Mouse (Mus musculus): ENCODE measurements around the gene Prmt1. TPM values are rescaled to one million over a fixed set of nuclear protein-coding genes. Genes with fewer than 3 reads are reported as not detected.

Prmt1 gene
- total RNA-seq (2023; ENCODE audit: inconsistent age), result 128 to 149 TPM (median 145 TPM) in 4 replicates

GRCm38 (mm10) chr7:44986192-44986878 is at the start of gene Prmt1:
Gene Prmt1, minus strand, starts transcription at chr7:44986568.

GRCm38 (mm10) chr7:45017242-45018061 is 31.1 kb upstream of the Prmt1 start, which contains the start of gene Rras:
Gene Rras, plus strand, starts transcription at chr7:45017961.

DNA sequence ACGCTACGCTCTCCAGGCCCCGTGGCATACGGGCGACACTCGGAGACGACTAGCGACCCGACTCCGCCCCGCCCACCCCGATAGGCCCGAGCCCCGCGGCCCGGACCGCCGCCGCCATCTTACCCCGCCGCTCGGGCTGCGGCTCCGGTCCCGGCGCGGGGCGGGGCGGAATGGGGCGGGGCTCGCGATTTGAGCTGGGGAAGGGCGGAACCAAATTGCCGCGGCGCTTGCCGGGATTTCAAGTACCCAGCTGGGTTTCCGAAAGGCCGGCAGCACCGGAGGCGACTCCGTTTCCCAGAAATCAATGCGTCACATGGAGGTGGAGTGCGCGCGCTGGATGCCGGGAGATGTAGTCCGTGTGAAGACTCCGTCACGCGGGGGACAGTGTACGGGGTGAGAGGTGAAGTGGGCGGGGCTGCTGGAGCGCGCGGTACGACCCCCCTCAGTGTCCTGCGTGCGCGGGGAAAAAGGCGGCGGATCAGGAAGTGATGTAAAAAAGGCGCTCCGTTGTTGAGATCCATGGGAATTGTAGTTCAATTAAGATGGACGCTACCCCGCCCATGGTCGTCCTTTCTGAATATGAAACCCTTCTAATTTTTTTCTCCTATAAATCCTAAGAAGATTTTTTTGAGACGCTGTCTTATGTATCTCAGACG is 29.7 kb upstream of the Prmt1 start, which contains the start of gene Scaf1:
TSS of gene Scaf1 (minus strand) at position 407 of the 656 bp plus-strand sequence.

GRCm38 (mm10) chr7:44998501-44998955 is 12.2 kb upstream of the Prmt1 start, which contains the start of gene Bcl2l12:
Gene Bcl2l12, minus strand, starts transcription at chr7:44998712.

DNA sequence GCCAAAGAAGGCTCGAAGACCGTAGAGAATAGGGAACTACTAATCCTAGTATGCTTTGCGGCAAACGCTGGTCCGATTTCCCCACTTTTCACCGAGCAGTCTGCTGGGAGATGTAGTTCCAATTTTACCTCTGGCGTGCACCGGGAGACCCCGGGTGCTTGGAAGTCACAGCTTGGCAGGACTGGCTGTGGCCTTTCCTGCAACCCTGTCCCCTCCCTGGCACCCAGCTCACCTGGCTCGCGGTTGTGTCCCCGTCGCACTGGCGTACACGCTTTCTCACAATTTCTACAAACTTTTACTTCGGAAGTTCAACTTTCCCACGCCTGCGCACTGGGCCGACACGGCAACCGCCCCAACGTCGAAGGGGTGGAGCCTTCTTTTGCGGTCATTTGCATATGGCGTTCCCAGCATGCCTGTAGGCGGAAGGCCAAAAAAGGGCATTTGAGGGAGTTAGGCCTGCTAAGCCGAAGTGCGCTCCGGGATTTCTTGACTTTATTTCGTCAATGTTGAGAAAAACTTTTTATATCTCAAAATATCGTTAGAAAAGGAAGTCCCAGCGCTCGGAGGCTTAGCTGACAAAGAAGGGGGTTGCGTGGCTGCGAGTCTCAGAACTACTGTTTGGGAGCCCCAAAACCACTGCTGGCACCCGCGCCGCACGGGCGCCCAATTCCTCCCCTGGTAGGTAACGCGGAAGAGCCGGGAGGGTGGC is 11.0 kb upstream of the Prmt1 start, which contains the start of gene Irf3:
TSS of gene Irf3 (plus strand) at position 418 of the 709 bp plus-strand sequence.

DNA sequence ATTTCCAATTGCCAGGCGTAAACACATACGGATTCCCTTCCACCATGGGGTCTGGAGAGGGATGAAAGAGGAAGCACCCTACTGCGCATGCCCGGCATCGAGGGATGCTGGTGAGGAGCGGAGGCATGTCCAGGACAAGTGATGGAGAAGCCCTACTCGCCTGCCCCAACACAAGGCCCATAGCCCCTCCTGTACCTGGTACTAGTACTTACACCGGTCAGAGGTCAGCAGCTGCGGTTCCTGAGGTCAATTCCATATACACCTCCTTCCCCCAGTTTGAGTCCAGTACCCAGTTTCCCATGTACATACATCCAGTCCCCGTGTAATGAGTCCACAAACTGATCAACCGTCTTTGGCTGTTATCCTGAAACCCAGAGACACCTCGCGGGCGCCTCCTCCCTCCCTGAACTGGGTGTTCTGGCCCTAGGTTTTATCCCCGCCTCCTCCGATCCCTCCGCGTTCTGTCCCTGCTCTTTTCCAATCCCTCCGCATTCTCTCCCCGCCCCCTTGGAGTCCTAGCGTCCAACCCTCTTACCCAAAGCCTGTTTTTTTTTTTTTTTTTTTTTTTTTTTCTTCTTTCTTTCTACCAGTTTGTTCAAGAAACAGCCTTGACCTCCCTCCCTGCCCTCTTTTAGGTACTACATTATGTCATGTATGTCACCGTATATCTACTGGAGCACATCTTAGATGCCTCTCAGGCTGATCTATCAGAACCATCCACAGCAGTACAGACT is 11.8 kb downstream of the Prmt1 start, which contains the start of gene Cpt1c:
TSS of gene Cpt1c (minus strand) at position 469 of the 734 bp plus-strand sequence.

GRCm38 (mm10) chr7:44942904-44943303 is 43.5 kb downstream of the Prmt1 start, which contains the start of gene Tsks:
Gene Tsks, plus strand, starts transcription at chr7:44943204.

GRCm38 (mm10) chr7:44929204-44930151 is 56.9 kb downstream of the Prmt1 start, which contains the start of gene Ap2a1:
Gene Ap2a1, minus strand, starts transcription at chr7:44929496.

Other genes with a start within 250 kb of the Prmt1 start
- 66.6 to 84.4 TPM (median 73.7 TPM) in 4 replicates for gene Vrk3, start 238.2 kb downstream of the Prmt1 start, total RNA-seq (2023; ENCODE audit: inconsistent age)
- 2.0 to 3.3 TPM (median 2.6 TPM) in 4 replicates for gene Zfp473, start 235.5 kb downstream of the Prmt1 start, total RNA-seq (2023; ENCODE audit: inconsistent age)
- 39.5 to 48.7 TPM (median 43.9 TPM) in 4 replicates for gene Nup62, start 170.5 kb downstream of the Prmt1 start, total RNA-seq (2023; ENCODE audit: inconsistent age)
- gene Il4i1, start 170.2 kb downstream of the Prmt1 start, total RNA-seq (2023; ENCODE audit: inconsistent age), result 121 to 140 TPM (median 133 TPM) in 4 replicates
- gene Atf5, start 169.9 kb downstream of the Prmt1 start, total RNA-seq (2023; ENCODE audit: inconsistent age), result 3.8 to 5.1 TPM (median 4.7 TPM) in 4 replicates
- 32.9 to 46.4 TPM (median 36.3 TPM) in 4 replicates for gene Akt1s1, start 137.6 kb downstream of the Prmt1 start, total RNA-seq (2023; ENCODE audit: inconsistent age)
- gene Tbc1d17, start 137.5 kb downstream of the Prmt1 start, total RNA-seq (2023; ENCODE audit: inconsistent age), result 131 to 155 TPM (median 145 TPM) in 4 replicates
- gene Pnkp, start 129.4 kb downstream of the Prmt1 start, total RNA-seq (2023; ENCODE audit: inconsistent age), result 63.0 to 75.3 TPM (median 65.8 TPM) in 4 replicates
- 12.0 to 16.6 TPM (median 14.8 TPM) in 4 replicates for gene Ptov1, start 116.8 kb downstream of the Prmt1 start, total RNA-seq (2023; ENCODE audit: inconsistent age)
- 61.5 to 68.3 TPM (median 66.0 TPM) in 4 replicates for gene Med25, start 93.9 kb downstream of the Prmt1 start, total RNA-seq (2023; ENCODE audit: inconsistent age)
- 27.8 to 31.0 TPM (median 29.5 TPM) in 4 replicates for gene Fuz, start 90.5 kb downstream of the Prmt1 start, total RNA-seq (2023; ENCODE audit: inconsistent age)
- 75.4 to 97.5 TPM (median 90.4 TPM) in 4 replicates for gene Ap2a1, start 57.1 kb downstream of the Prmt1 start, total RNA-seq (2023; ENCODE audit: inconsistent age)
- not detected in 4 replicates for gene Tsks, start 43.4 kb downstream of the Prmt1 start, total RNA-seq (2023; ENCODE audit: inconsistent age)
- not detected in 4 replicates for gene Cpt1c, start 11.7 kb downstream of the Prmt1 start, total RNA-seq (2023; ENCODE audit: inconsistent age)
- 166 to 184 TPM (median 173 TPM) in 4 replicates for gene Irf3, start 11.1 kb upstream of the Prmt1 start, total RNA-seq (2023; ENCODE audit: inconsistent age)
- gene Bcl2l12, start 12.1 kb upstream of the Prmt1 start, total RNA-seq (2023; ENCODE audit: inconsistent age), result 28.2 to 38.2 TPM (median 30.9 TPM) in 4 replicates
- 96.2 to 104 TPM (median 99.7 TPM) in 4 replicates for gene Scaf1, start 29.8 kb upstream of the Prmt1 start, total RNA-seq (2023; ENCODE audit: inconsistent age)
- 13.0 to 15.4 TPM (median 14.8 TPM) in 4 replicates for gene Rras, start 31.4 kb upstream of the Prmt1 start, total RNA-seq (2023; ENCODE audit: inconsistent age)
- 69.6 to 74.4 TPM (median 71.7 TPM) in 4 replicates for gene Prr12, start 66.3 kb upstream of the Prmt1 start, total RNA-seq (2023; ENCODE audit: inconsistent age)
- gene Nosip, start 75.9 kb upstream of the Prmt1 start, total RNA-seq (2023; ENCODE audit: inconsistent age), result 55.5 to 60.4 TPM (median 57.4 TPM) in 4 replicates
- 3.5 to 5.4 TPM (median 3.8 TPM) in 4 replicates for gene Prrg2, start 76.1 kb upstream of the Prmt1 start, total RNA-seq (2023; ENCODE audit: inconsistent age)
- gene Rcn3, start 105.7 kb upstream of the Prmt1 start, total RNA-seq (2023; ENCODE audit: inconsistent age), result 2.0 to 5.7 TPM (median 3.9 TPM) in 4 replicates
- gene Fcgrt, start 117.3 kb upstream of the Prmt1 start, total RNA-seq (2023; ENCODE audit: inconsistent age), result 30.4 to 37.3 TPM (median 33.5 TPM) in 4 replicates
- gene Rps11, start 137.9 kb upstream of the Prmt1 start, total RNA-seq (2023; ENCODE audit: inconsistent age), result 2,358 to 2,650 TPM (median 2,499 TPM) in 4 replicates
- gene Rpl13a, start 142.2 kb upstream of the Prmt1 start, total RNA-seq (2023; ENCODE audit: inconsistent age), result 4,140 to 4,660 TPM (median 4,377 TPM) in 4 replicates
- gene Gm45713, start 149.7 kb upstream of the Prmt1 start, total RNA-seq (2023; ENCODE audit: inconsistent age), result 0.87 TPM in 1 of 4 replicates, not detected in the others
- 70.7 to 77.9 TPM (median 74.1 TPM) in 4 replicates for gene Flt3l, start 149.9 kb upstream of the Prmt1 start, total RNA-seq (2023; ENCODE audit: inconsistent age)
- gene Pih1d1, start 167.7 kb upstream of the Prmt1 start, total RNA-seq (2023; ENCODE audit: inconsistent age), result 46.7 to 53.9 TPM (median 51.0 TPM) in 4 replicates
- gene Aldh16a1, start 168.0 kb upstream of the Prmt1 start, total RNA-seq (2023; ENCODE audit: inconsistent age), result 100 to 121 TPM (median 116 TPM) in 4 replicates
- gene Slc17a7, start 177.4 kb upstream of the Prmt1 start, total RNA-seq (2023; ENCODE audit: inconsistent age), result not detected in 4 replicates
- gene Gfy, start 193.0 kb upstream of the Prmt1 start, total RNA-seq (2023; ENCODE audit: inconsistent age), result not detected in 4 replicates
- not detected in 4 replicates for gene Pth2, start 194.4 kb upstream of the Prmt1 start, total RNA-seq (2023; ENCODE audit: inconsistent age)
- 0.54 to 1.1 TPM (median 0.78 TPM) in 4 replicates for gene Ccdc155, start 218.3 kb upstream of the Prmt1 start, total RNA-seq (2023; ENCODE audit: inconsistent age)
- gene Dkkl1, start 225.6 kb upstream of the Prmt1 start, total RNA-seq (2023; ENCODE audit: inconsistent age), result 1.3 to 2.7 TPM (median 2.0 TPM) in 3 of 4 replicates, not detected in the other
- not detected in 4 replicates for gene Tead2, start 229.2 kb upstream of the Prmt1 start, total RNA-seq (2023; ENCODE audit: inconsistent age)

All from B cell, adult (primary cell).